Mouse (Mus musculus) macrophage (primary cell): ENCODE data around the gene Gapvd1. TPM values are rescaled to one million over a fixed set of nuclear protein-coding genes. Genes with fewer than 3 reads are reported as not detected.

ENCODE experiments used
- H3K27ac ChIP-seq: fragments of 350-480 bp; formaldehyde crosslinking; 2 replicates; pipeline ENCODE4 v1.9.0; 2021
- H3K36me3 ChIP-seq: fragments of 350-480 bp; formaldehyde crosslinking; 2 replicates; pipeline ENCODE4 v1.9.0; 2021; ENCODE audit errors: inconsistent target
- H3K4me3 ChIP-seq: fragments of 350-480 bp; formaldehyde crosslinking; 2 replicates; pipeline ENCODE4 v1.9.0; 2021; ENCODE audit errors: inconsistent target
- H3K79me2 ChIP-seq: fragments of 350-480 bp; formaldehyde crosslinking; 2 replicates; pipeline ENCODE4 v1.9.0; 2021; ENCODE audit errors: inconsistent target
- WGBS: methylation state at CpG from one replicate; pipeline ENCODE4 v1.1.7; 2026; ENCODE audit warnings: inconsistent platforms; ENCODE audit not compliant: missing documents; 5-methylcytosine and 5-hydroxymethylcytosine counted together
- polyA plus RNA-seq: library from polyadenylated mRNA; stranded (reverse); fragments of 250-400 nt; gene quantifications from 3 replicates; pipeline ENCODE4 v1.2.4, GENCODE M21; 2018; ENCODE audit warnings: inconsistent platforms

Gapvd1 gene
- polyA plus RNA-seq, 1 experiment from 2014 or later, result 66.7 TPM

- under 1% methylated on average over 78 of the region's 106 CpGs for WGBS
- H3K27ac ChIP-seq, result peak overlapping the region; percentile 35
- H3K36me3 ChIP-seq, result no peaks in the 10 kb centered on the region
- peaks cover 47% of the 10 kb centered on the region for H3K79me2 ChIP-seq
- H3K4me3 ChIP-seq, result peak overlapping the region; percentile 65
Observed at GRCm38 (mm10) chr2:34753811-34754550, 1.1 kb downstream of the Gapvd1 start.

GRCm38 (mm10) chr2:34750245-34750644, 4.8 kb downstream of the Gapvd1 start:
- no peak overlapping the region for H3K4me3 ChIP-seq
- H3K36me3 ChIP-seq, result no peaks in the 10 kb centered on the region
- no peak overlapping the region for H3K27ac ChIP-seq
- H3K79me2 ChIP-seq, result peaks cover 85% of the 10 kb centered on the region
- WGBS, result 74% methylated on average over 2 of the region's 2 CpGs

DNA sequence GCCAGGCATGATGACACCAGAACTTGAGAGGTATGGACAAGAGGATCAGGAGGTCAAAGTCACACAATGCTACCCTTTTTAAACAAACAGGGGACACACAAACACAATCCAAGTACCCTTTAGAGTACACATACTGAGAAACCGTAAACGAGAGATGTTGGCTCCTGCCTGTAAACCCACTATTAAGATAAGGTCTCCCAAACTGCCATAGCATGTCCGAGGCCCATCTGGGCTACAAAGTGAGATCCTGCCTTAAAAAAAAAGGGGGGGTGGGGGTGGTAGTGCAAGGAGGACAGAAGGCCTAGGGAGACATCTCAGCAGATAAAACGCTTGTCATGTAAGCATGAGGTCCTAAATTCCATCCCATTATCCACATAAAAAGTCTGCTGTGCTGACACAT, 6.6 kb downstream of the Gapvd1 start:
- H3K27ac ChIP-seq, result no peak overlapping the region
- no peaks in the 10 kb centered on the region for H3K36me3 ChIP-seq
- peaks cover 100% of the 10 kb centered on the region for H3K79me2 ChIP-seq
- H3K4me3 ChIP-seq, result no peak overlapping the region
- 94% methylated on average over 4 of the region's 4 CpGs for WGBS

DNA sequence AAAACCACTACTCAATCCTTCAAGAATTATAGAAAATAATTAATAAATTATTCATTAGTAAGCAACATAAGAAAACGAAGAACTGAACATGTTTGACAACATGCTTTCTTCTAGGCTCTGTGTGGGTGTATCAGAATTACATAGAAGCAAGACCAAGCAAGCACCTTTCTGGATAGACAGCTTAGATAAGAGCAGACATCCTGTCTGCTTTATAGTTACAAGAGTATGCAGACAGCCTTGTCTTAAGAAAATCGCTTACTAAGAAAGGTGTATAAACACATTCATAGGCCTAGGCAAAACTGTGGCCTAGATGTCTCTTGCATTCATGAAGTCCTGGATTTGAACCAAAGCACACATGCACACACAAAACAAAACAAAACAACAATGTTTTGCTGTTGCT, 9.4 kb downstream of the Gapvd1 start:
- Histone ChIP-seq H3K36me3 (no peaks in the 10 kb centered on the region), H3K27ac (no peak overlapping the region), H3K79me2 (peaks cover 100% of the 10 kb centered on the region), H3K4me3 (no peak overlapping the region)
- 95% methylated on average over 2 of the region's 2 CpGs for WGBS

DNA sequence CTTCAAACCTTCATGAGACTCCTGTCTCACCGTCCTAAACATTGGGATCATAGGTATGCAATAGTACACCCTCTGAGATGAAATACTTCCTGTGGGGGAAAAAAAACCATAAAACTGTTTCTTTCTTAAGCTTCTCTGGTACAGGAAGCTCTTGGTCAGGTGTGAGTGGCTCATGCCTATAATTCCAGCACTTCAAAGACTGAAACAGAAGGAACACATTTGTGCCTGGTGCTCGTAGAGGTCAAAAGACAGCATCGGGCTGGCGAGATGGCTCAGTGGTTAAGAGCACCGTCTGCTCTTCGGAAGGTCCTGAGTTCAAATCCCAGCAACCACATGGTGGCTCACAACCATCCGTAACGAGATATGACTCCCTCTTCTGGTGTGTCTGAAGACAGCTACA, 10.6 kb downstream of the Gapvd1 start:
- Histone ChIP-seq H3K27ac (no peak overlapping the region), H3K36me3 (no peaks in the 10 kb centered on the region), H3K4me3 (no peak overlapping the region), H3K79me2 (peaks cover 100% of the 10 kb centered on the region)
- 47% methylated on average over 3 of the region's 8 CpGs for WGBS

DNA sequence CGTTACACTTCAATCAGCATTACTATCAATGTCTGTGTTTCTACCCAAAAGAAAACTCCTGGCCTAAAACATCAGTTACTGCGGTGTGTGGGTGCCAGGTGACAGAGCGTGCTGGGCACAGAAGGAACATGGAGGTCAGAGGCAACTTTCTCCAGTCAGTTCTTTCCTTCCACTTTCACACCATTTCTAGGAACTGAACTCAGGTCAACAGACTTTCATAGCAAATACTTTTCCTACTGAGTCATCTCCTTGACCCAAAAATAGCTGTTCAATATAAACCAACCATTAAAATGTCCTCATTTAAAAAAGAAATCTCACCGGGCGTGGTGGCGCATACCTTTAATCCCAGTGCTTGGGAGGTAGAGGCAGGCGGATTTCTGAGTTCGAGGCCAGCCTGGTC, 12.4 kb downstream of the Gapvd1 start:
- no peak overlapping the region for H3K27ac ChIP-seq
- WGBS, result 83% methylated on average over 8 of the region's 8 CpGs
- no peaks in the 10 kb centered on the region for H3K36me3 ChIP-seq
- H3K79me2 ChIP-seq, result peaks cover 100% of the 10 kb centered on the region
- no peak overlapping the region for H3K4me3 ChIP-seq

- no peak overlapping the region for H3K4me3 ChIP-seq
- H3K36me3 ChIP-seq, result no peaks in the 10 kb centered on the region
- H3K79me2 ChIP-seq, result peaks cover 100% of the 10 kb centered on the region
- WGBS, result 31% methylated on average over 12 of the region's 12 CpGs
- H3K27ac ChIP-seq, result peak overlapping the region; percentile 44
Observed at GRCm38 (mm10) chr2:34741390-34742159, 13.5 kb downstream of the Gapvd1 start.

DNA sequence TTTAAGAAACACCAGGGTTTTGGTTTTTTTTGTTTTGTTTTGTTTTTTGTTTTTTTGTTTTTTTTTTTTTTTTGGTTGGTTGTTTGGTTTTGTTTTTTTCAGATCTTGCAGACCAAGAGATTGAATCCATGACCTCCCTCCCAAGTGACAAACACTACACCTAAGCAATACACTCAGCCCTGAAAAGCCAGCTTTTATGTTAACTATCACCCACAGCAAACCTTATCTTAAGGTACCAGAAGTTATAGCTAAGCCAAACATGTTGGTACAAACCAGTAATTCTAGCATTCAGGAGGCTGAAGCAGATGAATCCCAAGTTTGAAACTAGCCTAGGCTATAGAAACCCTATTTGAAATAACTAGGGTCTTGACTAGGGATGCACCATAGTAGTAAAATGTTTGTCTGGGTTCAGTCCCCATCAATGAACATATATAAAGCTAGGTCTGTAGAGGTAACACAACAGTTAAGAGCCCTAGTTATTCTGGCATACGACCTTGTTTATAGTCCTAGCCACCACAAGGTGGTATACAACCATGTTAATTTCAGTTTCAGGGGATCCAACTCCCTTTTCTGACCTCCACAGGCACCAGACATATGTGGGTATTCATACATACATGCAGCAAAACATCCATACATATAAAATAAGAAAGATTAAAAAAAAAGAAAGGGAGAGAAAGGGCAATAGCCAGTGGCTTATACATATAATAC, 15.2 kb downstream of the Gapvd1 start:
- no peak overlapping the region for H3K4me3 ChIP-seq
- H3K36me3 ChIP-seq, result no peaks in the 10 kb centered on the region
- no peak overlapping the region for H3K27ac ChIP-seq
- peaks cover 100% of the 10 kb centered on the region for H3K79me2 ChIP-seq
- WGBS, result 73% methylated on average over 1 of the region's 1 CpGs

DNA sequence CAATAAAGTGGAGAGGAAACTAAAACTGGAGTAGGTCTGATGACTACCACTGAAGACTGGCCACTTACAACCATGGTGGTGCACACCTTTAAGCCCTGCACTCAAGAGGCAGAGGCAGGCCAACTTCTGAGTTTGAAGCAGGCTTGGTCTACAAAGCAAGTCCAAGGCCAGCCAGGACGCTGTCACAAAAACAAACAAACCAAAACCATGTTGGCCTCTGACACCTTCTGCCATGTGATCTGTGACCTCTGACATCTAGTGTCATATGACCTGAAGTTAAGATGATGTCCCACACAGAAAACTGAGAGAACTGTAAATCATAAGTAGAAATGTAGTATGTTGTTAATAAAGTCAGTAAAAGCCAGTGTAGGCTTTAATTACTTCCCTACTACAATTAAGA, 17.1 kb downstream of the Gapvd1 start:
- H3K4me3 ChIP-seq, result no peak overlapping the region
- peaks cover 100% of the 10 kb centered on the region for H3K79me2 ChIP-seq
- WGBS, result 92% methylated on average over 1 of the region's 1 CpGs
- no peaks in the 10 kb centered on the region for H3K36me3 ChIP-seq
- no peak overlapping the region for H3K27ac ChIP-seq

- WGBS, result 100% methylated on average over 1 of the region's 1 CpGs
- Histone ChIP-seq H3K4me3 (no peak overlapping the region), H3K36me3 (no peaks in the 10 kb centered on the region), H3K79me2 (peaks cover 100% of the 10 kb centered on the region), H3K27ac (no peak overlapping the region)
Observed at GRCm38 (mm10) chr2:34736626-34737025, 18.4 kb downstream of the Gapvd1 start.

GRCm38 (mm10) chr2:34727045-34727728, 27.8 kb downstream of the Gapvd1 start:
- H3K36me3 ChIP-seq, result peaks cover 30% of the 10 kb centered on the region
- H3K4me3 ChIP-seq, result no peak overlapping the region
- 53% methylated on average over 8 of the region's 8 CpGs for WGBS
- H3K79me2 ChIP-seq, result peaks cover 67% of the 10 kb centered on the region
- H3K27ac ChIP-seq, result peak overlapping the region; percentile 95

DNA sequence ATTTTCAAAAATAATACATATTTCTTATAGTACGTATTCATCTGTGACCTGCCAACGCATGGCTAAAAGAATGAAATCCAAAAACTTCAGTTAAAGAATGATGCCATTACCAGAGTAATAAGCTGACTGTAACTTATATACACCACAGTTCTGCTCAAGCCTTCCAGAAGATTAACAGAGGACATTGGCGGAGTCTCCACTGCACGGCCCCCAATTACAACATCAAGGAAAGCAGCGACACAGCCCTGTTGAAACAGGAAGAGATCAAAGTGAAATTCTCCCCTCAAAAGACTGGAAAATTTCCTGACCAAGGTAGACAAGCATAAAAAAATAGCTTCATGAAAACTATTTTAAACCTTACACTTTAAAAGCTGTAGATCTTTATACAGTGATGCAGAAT, 29.8 kb downstream of the Gapvd1 start:
- Histone ChIP-seq H3K36me3 (peaks cover 37% of the 10 kb centered on the region), H3K27ac (no peak overlapping the region), H3K4me3 (no peak overlapping the region), H3K79me2 (peaks cover 55% of the 10 kb centered on the region)
- 74% methylated on average over 5 of the region's 5 CpGs for WGBS

DNA sequence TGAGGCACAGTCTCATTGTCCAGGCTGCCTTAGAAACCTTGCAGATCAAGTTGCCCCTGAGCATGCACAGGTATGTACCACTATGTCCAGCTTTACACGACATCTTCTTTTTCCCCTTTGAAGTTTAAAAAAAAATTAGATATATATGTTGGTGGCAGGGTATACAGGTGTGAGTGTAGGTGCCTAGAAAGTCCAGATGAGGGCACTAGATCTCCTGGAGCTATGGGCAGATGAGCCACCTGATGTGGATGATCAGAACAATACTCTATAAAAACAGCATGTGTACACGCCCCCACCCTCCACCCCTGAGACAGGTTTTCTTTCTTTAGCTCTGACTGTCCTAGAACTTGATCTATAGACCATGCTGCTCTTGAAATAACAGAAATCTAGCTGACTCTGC, 36.8 kb downstream of the Gapvd1 start:
- H3K27ac ChIP-seq, result no peak overlapping the region
- WGBS, result 100% methylated on average over 2 of the region's 2 CpGs
- peaks cover 34% of the 10 kb centered on the region; the same call in 1 of the 2 replicates for H3K79me2 ChIP-seq
- H3K4me3 ChIP-seq, result no peak overlapping the region
- H3K36me3 ChIP-seq, result peaks cover 73% of the 10 kb centered on the region

DNA sequence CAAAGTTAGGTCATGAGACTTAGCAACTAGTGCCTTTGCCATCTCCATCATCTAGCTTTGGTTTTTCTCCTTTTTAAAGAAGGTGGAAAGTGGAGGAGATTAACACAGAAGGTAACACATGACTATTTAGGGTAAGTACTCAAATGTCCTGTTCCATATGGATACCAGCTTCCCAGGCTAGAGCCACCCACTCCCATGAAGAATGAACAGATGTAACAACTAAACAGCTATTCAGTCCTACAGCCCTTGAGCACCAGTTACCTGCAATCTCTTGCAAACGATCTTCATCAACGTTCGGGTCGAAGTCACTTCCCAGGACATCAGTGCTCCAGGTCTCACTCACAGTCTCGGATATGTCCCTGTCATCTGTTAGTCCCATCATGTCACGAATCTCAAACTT, 43.1 kb downstream of the Gapvd1 start:
- no peak overlapping the region for H3K4me3 ChIP-seq
- no peak overlapping the region for H3K27ac ChIP-seq
- peaks cover 80% of the 10 kb centered on the region for H3K36me3 ChIP-seq
- WGBS, result 98% methylated on average over 6 of the region's 6 CpGs
- H3K79me2 ChIP-seq, result no peaks in the 10 kb centered on the region
